Mouse (Mus musculus) v-Abl transformed pro-B cells (cell line): Measurements from ENCODE around the gene Mef2c.

Experiments used
- in situ Hi-C, 2 experiments: fragments of 400-800 bp; cut with MboI; formaldehyde crosslinking; loops; one replicate each; pipeline ENCODE4 v1.15.1; 2025; ENCODE audit not compliant: unreplicated experiment in 2 of 2

Gene Mef2c

GRCm38 (mm10) chr13:83566834-83567534, 63.1 kb downstream of the Mef2c start:
- in situ Hi-C loops, result loop anchor here in 1 of 2 experiments (25.0 kb wide), 1 partner anchor 1780 kb away; the partner anchor contains the start of gene Cetn3

DNA sequence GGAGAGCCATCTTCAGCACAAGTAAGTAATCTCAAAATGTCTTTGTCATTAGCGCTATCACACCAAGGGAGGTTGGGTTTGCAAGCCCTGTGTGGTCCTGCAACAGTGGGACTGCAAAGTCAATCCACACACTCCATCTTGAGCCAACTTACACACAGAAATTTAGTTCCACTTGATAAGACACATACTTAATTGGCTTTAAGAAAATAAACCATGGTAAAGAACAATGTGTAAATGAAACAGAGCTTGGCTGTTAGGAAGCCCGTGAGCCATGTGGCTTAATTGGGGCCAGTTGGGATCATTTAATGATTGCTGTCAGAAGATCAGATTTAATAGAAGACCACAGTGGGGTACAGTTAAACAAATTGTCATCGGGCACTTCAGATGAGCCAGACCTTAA, 63.8 kb downstream of the Mef2c start:
- in situ Hi-C loops, result loop anchor here in 1 of 2 experiments (25.0 kb wide), 1 partner anchor 1780 kb away; the partner anchor contains the start of gene Cetn3

GRCm38 (mm10) chr13:83568759-83569256, 65.0 kb downstream of the Mef2c start:
- in situ Hi-C loops, result loop anchor here in 1 of 2 experiments (25.0 kb wide), 1 partner anchor 1782 kb away; the partner anchor contains the start of gene Cetn3

- in situ Hi-C loops, result loop anchor here (5.0 to 25.0 kb wide), 4 partner anchors 35 to 1785 kb away; partner anchors contain the start of gene Cetn3 (in 1 of the 2)
Observed at GRCm38 (mm10) chr13:83571973-83572447, 68.2 kb downstream of the Mef2c start.

GRCm38 (mm10) chr13:83572469-83572868, 68.6 kb downstream of the Mef2c start:
- in situ Hi-C loops, result loop anchor here (5.0 to 25.0 kb wide), 4 partner anchors 35 to 1785 kb away; partner anchors contain the start of gene Cetn3 (in 1 of the 2)

DNA sequence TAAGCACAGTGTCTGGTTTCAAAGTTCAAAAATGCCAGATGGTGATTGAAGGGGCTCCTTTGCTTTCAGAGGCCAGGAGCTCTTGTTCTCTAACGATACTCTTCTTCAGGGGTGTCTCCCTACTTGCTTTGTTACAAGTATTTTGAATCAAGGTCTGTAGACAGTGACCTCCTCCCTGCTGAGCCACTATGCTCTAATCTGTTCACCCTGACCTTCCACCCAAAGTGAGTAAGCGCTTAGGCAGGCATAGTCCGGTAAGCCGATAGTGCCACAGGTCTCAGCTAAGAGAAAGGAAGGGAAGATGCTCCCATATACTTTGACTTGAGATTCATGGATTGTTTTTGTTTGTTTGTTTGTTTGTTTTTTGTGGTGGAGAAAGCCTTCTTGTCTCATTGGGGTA, 69.5 kb downstream of the Mef2c start:
- in situ Hi-C loops, result loop anchor here (5.0 to 25.0 kb wide), 4 partner anchors 34 to 1786 kb away; partner anchors contain the start of gene Cetn3 (in 1 of the 2)

DNA sequence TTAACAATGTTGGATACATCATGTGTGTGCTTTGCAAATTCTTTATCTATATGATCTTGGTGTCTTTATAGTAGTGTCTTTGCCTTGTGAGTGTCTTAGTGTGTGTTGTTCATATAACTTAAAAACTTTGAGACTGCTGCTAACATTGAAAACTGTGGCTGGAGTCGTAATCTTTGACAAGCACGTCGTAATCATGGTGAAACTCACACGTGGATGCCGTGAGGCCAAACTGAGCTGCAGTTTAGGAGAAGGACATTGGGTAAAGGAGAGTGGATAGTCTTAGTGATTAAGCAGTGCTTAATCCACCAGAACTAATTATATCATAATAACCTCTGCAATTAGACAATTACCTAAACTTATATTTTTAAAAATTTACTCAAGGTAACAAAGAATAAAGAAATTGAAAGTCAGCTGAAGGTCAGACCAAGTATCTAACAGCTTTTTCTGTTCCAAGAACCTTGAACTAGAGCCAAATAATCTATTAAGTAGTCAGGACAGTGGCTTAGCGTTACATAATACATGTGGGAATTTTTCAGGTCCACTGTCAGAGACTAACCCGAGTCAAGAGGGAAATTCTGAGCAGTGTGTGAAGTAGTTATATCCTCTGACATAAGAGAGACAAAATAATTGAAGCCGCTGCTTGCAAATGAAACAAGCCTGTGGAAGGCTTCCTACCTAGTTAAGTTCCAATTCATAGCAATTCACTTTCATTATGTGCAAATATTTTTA, 70.2 kb downstream of the Mef2c start:
- in situ Hi-C loops, result loop anchor here (5.0 to 25.0 kb wide), 4 partner anchors 33 to 1787 kb away; partner anchors contain the start of gene Cetn3 (in 1 of the 2)

GRCm38 (mm10) chr13:83574866-83575265, 71.0 kb downstream of the Mef2c start:
- in situ Hi-C loops, result loop anchor here (5.0 to 25.0 kb wide), 4 partner anchors 32 to 1788 kb away; partner anchors contain the start of gene Cetn3 (in 1 of the 2)

- in situ Hi-C loops, result no loop called here
Observed at GRCm38 (mm10) chr13:83579410-83579809, 75.6 kb downstream of the Mef2c start.

GRCm38 (mm10) chr13:83580856-83581255, 77.0 kb downstream of the Mef2c start:
- in situ Hi-C loops, result no loop called here

DNA sequence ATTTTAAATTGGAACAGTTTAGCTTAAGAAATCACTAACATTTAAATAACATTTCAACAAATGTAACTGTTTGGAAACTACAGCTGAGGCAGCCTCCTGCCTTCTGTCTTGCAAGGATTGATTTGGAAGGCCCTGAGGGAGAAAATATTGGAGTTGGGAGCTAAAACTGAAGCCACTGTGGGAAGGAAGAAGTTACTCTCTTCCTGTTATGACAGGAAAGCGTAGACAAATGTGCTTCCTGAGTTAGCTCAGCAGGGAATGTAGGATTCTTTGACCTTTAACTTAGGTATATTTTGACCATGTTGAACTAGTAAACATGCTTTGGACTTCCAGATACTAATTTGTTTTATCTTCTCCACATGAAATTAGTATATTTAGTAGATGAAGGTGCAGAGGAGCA, 78.7 kb downstream of the Mef2c start:
- in situ Hi-C loops, result no loop called here

- in situ Hi-C loops, result no loop called here
Observed at GRCm38 (mm10) chr13:83583881-83584280, 80.0 kb downstream of the Mef2c start.

- in situ Hi-C loops, result no loop called here
Observed at GRCm38 (mm10) chr13:83585359-83585758, 81.5 kb downstream of the Mef2c start.

DNA sequence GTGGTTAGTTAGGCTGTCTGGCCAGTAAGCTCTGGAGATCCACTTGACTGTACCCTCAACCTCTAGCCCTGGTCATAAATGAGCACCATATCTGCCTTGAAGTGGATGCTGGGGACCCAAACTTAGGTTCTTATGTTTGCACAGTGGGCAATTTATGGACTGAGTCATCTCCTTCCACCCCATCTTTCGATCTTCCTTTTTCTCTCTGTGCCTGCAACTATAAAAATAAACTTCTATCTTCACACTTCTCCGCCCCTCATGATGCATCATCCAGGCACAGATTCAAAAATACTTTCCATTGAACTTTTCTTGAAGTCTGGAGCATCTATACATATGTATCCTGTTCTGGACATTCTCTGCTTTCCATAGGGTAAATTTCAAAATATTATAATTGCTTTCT, 84.4 kb downstream of the Mef2c start:
- in situ Hi-C loops, result no loop called here

GRCm38 (mm10) chr13:83590886-83591285, 87.1 kb downstream of the Mef2c start:
- in situ Hi-C loops, result no loop called here

DNA sequence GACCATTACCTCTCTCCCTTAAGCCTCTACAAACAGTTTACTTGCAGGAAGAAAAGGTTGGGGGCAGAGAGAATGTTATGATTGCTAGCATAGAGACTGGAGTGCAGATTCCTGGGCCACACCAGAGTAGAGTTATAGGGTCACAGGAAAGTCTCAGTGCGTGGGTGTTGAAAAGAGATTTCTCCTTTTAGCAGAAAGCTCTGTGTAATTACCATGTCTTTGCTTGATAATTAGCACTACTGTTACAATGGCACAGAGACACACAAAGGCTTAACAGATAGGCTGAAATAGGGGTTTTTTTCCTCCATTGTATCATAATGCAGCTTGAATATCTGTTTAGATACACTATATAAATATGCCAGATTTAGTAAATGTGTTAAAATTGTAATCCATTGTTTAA, 91.6 kb downstream of the Mef2c start:
- in situ Hi-C loops, result no loop called here

GRCm38 (mm10) chr13:83596989-83597738, 93.3 kb downstream of the Mef2c start:
- in situ Hi-C loops, result no loop called here

- in situ Hi-C loops, result no loop called here
Observed at GRCm38 (mm10) chr13:83597739-83598210, 93.9 kb downstream of the Mef2c start.

GRCm38 (mm10) chr13:83600301-83600700, 96.5 kb downstream of the Mef2c start:
- in situ Hi-C loops, result loop anchor here in 1 of 2 experiments (10.0 kb wide), 1 partner anchor 66 kb away; no protein-coding TSS in a partner anchor

GRCm38 (mm10) chr13:83601741-83602140, 97.9 kb downstream of the Mef2c start:
- in situ Hi-C loops, result loop anchor here in 1 of 2 experiments (10.0 kb wide), 1 partner anchor 67 kb away; no protein-coding TSS in a partner anchor
